Mouse (Mus musculus): ENCODE data around the gene Snrpg.
"Not testable (repeated sequence)": the region's sequence is repeated elsewhere in the genome, so short reads cannot be mapped to it uniquely, and the experiment has no call there.

Gene Snrpg

GRCm38 (mm10) chr6:86370764-86371339, at the start of gene Snrpg:
Gene Snrpg (plus strand): TSS chr6:86371304.
- no peak for DNase-seq (ENCODE audit: low read depth, low spot score)

GRCm38 (mm10) chr6:86322031-86322563, 49.0 kb upstream of the Snrpg start:
- DNase-seq (ENCODE audit: low read depth, low spot score) = no peak

- no peak for DNase-seq (ENCODE audit: low read depth, low spot score)
Observed at GRCm38 (mm10) chr6:86322991-86323390, 48.1 kb upstream of the Snrpg start.

- no peak for DNase-seq (ENCODE audit: low read depth, low spot score)
Observed at GRCm38 (mm10) chr6:86324400-86324799, 46.7 kb upstream of the Snrpg start.

- no peak for DNase-seq (ENCODE audit: low read depth, low spot score)
Observed at GRCm38 (mm10) chr6:86325646-86326045, 45.5 kb upstream of the Snrpg start.

GRCm38 (mm10) chr6:86326866-86327265, 44.2 kb upstream of the Snrpg start:
- no peak for DNase-seq (ENCODE audit: low read depth, low spot score)

- no peak for DNase-seq (ENCODE audit: low read depth, low spot score)
Observed at GRCm38 (mm10) chr6:86328369-86328768, 42.7 kb upstream of the Snrpg start.

- DNase-seq (ENCODE audit: low read depth, low spot score) = no peak
Observed at GRCm38 (mm10) chr6:86329943-86330342, 41.2 kb upstream of the Snrpg start.

GRCm38 (mm10) chr6:86335121-86335849, 35.8 kb upstream of the Snrpg start:
- DNase-seq (ENCODE audit: low read depth, low spot score) = no peak

- DNase-seq (ENCODE audit: low read depth, low spot score) = no peak
Observed at GRCm38 (mm10) chr6:86335860-86336259, 35.2 kb upstream of the Snrpg start.

GRCm38 (mm10) chr6:86336340-86336739, 34.8 kb upstream of the Snrpg start:
- DNase-seq (ENCODE audit: low read depth, low spot score) = not testable (repeated sequence)

GRCm38 (mm10) chr6:86343656-86344055, 27.4 kb upstream of the Snrpg start:
- no peak for DNase-seq (ENCODE audit: low read depth, low spot score)

GRCm38 (mm10) chr6:86346063-86346462, 25.0 kb upstream of the Snrpg start:
- no peak for DNase-seq (ENCODE audit: low read depth, low spot score)

GRCm38 (mm10) chr6:86349257-86349656, 21.8 kb upstream of the Snrpg start:
- no peak for DNase-seq (ENCODE audit: low read depth, low spot score)

- no peak for DNase-seq (ENCODE audit: low read depth, low spot score)
Observed at GRCm38 (mm10) chr6:86354948-86355347, 16.2 kb upstream of the Snrpg start.

GRCm38 (mm10) chr6:86356956-86357355, 14.1 kb upstream of the Snrpg start:
- DNase-seq (ENCODE audit: low read depth, low spot score) = no peak

- DNase-seq (ENCODE audit: low read depth, low spot score) = no peak
Observed at GRCm38 (mm10) chr6:86360691-86361090, 10.4 kb upstream of the Snrpg start.

- DNase-seq (ENCODE audit: low read depth, low spot score) = no peak
Observed at GRCm38 (mm10) chr6:86361373-86361772, 9.7 kb upstream of the Snrpg start.

- DNase-seq (ENCODE audit: low read depth, low spot score) = peak; percentile 78
Observed at GRCm38 (mm10) chr6:86364442-86365141, 6.5 kb upstream of the Snrpg start.

- peak; percentile 93 for DNase-seq (ENCODE audit: low read depth, low spot score)
Observed at GRCm38 (mm10) chr6:86365371-86366124, 5.6 kb upstream of the Snrpg start, which contains the start of gene Fam136a. Gene Fam136a (plus strand): TSS chr6:86365646.

- DNase-seq (ENCODE audit: low read depth, low spot score) = no peak
Observed at GRCm38 (mm10) chr6:86366125-86366852, 4.8 kb upstream of the Snrpg start.
